Mouse (Mus musculus) MEL (cell line): ENCODE data around the gene Gm17455. TPM values are rescaled to one million over a fixed set of nuclear protein-coding genes. Genes with fewer than 3 reads are reported as not detected.

Source experiments
- DNase-seq: peaks from one replicate; pipeline ENCODE4 v3.0.0; 2011; ENCODE audit warnings: low read depth, low spot score
- H3K27ac ChIP-seq: 2 replicates; pipeline ENCODE4 v1.5.1; 2012; ENCODE audit warnings: low read depth, mild to moderate bottlenecking, control low read depth, low read length, moderate library complexity; ENCODE audit not compliant: control insufficient read depth
- H3K27me3 ChIP-seq, 2 experiments: fragments of 150-350 bp in 1 of 2; sonication (generic) in 1 of 2; 2 replicates each; pipeline ENCODE4 v1.6.1; 2012; ENCODE audit warnings: low read length in 2 of 2, mild to moderate bottlenecking in 2 of 2, improper control_type of control experiment in 1 of 2, moderate library complexity in 1 of 2; ENCODE audit not compliant: insufficient read depth in 2 of 2, control insufficient read depth in 1 of 2
- H3K36me3 ChIP-seq, 2 experiments: 2 replicates each; pipeline ENCODE4 v1.6.1; 2012 to 2014; ENCODE audit warnings: low read length in 2 of 2, improper control_type of control experiment in 1 of 2, inconsistent platforms in 1 of 2, mild to moderate bottlenecking in 1 of 2; ENCODE audit not compliant: insufficient read depth in 2 of 2, control insufficient read depth in 1 of 2
- H3K4me1 ChIP-seq, 2 experiments: fragments of 150-350 bp in 1 of 2; sonication (generic) in 1 of 2; 2 replicates each; pipeline ENCODE4 v1.6.1; 2012; ENCODE audit warnings: low read length in 2 of 2, improper control_type of control experiment in 1 of 2, mild to moderate bottlenecking in 1 of 2; ENCODE audit not compliant: insufficient read depth in 2 of 2, control insufficient read depth in 1 of 2
- H3K4me3 ChIP-seq, 2 experiments: fragments of 150-350 bp in 1 of 2; sonication (generic) in 1 of 2; 2 replicates each; pipeline ENCODE4 v1.5.1; 2012; ENCODE audit warnings: low read depth in 2 of 2, low read length in 2 of 2, mild to moderate bottlenecking in 2 of 2, moderate library complexity in 2 of 2, control low read depth in 1 of 2, improper control_type of control experiment in 1 of 2; ENCODE audit not compliant: control insufficient read depth in 1 of 2, insufficient read depth in 1 of 2
- H3K79me2 ChIP-seq: 2 replicates; pipeline ENCODE4 v1.6.1; 2012; ENCODE audit warnings: mild to moderate bottlenecking, low read length, moderate library complexity; ENCODE audit not compliant: control insufficient read depth, poor library complexity, insufficient read depth
- H3K9ac ChIP-seq: 2 replicates; pipeline ENCODE4 v1.6.1; 2012; ENCODE audit warnings: low read depth, mild to moderate bottlenecking, control low read depth, low read length, moderate library complexity; ENCODE audit not compliant: control insufficient read depth, poor library complexity, severe bottlenecking
- H3K9me3 ChIP-seq: fragments of 150-350 bp; sonication (generic); replicated peaks from 2 replicates; pipeline ENCODE4 v1.6.1; 2012; ENCODE audit warnings: mild to moderate bottlenecking, low read length, improper control_type of control experiment, moderate library complexity; ENCODE audit not compliant: insufficient read depth
- CHD2 ChIP-seq: IDR thresholded peaks from 2 replicates; pipeline ENCODE4 v1.6.1; 2011; ENCODE audit warnings: low read length, improper control_type of control experiment
- CTCF ChIP-seq, 3 experiments: IDR thresholded peaks in 2 of 3; conservative IDR thresholded peaks in 1 of 3; 2 replicates each; pipeline ENCODE4 v1.5.1; 2011 to 2012; ENCODE audit warnings: low read length in 3 of 3, low read depth in 2 of 3, mild to moderate bottlenecking in 2 of 3, improper control_type of control experiment in 1 of 3, inconsistent platforms in 1 of 3, mixed read lengths in 1 of 3, moderate library complexity in 1 of 3; ENCODE audit not compliant: control insufficient read depth in 1 of 3, insufficient read depth in 1 of 3, poor library complexity in 1 of 3, severe bottlenecking in 1 of 3
- EP300 ChIP-seq, 2 experiments: IDR thresholded peaks; 2 replicates each; pipeline ENCODE4 v1.6.1; 2011; ENCODE audit warnings: improper control_type of control experiment in 2 of 2, low read length in 2 of 2, low read depth in 1 of 2, mild to moderate bottlenecking in 1 of 2
- ETS1 ChIP-seq: IDR thresholded peaks from 2 replicates; pipeline ENCODE4 v1.6.1; 2012; ENCODE audit warnings: low read depth, mild to moderate bottlenecking, inconsistent platforms, low read length, improper control_type of control experiment, moderate library complexity
- GATA1 ChIP-seq: IDR thresholded peaks from 2 replicates; pipeline ENCODE4 v1.6.1; 2011; ENCODE audit warnings: low read depth, low read length, improper control_type of control experiment
- HCFC1 ChIP-seq: IDR thresholded peaks from 2 replicates; pipeline ENCODE4 v1.6.1; 2012; ENCODE audit warnings: low read depth, mild to moderate bottlenecking, inconsistent platforms, low read length, improper control_type of control experiment, moderate library complexity
- MAZ ChIP-seq: IDR thresholded peaks from 2 replicates; pipeline ENCODE4 v1.6.1; 2012; ENCODE audit warnings: low read depth, mild to moderate bottlenecking, inconsistent platforms, low read length, improper control_type of control experiment
- MYC ChIP-seq: IDR thresholded peaks from 2 replicates; pipeline ENCODE4 v1.6.1; 2011; ENCODE audit warnings: low read depth, mild to moderate bottlenecking, low read length, improper control_type of control experiment, moderate library complexity
- POLR2A ChIP-seq, 2 experiments: IDR thresholded peaks; 2 replicates each; pipeline ENCODE4 v1.6.1; 2011 to 2012; ENCODE audit warnings: low read length in 2 of 2, mild to moderate bottlenecking in 2 of 2, control low read depth in 1 of 2, improper control_type of control experiment in 1 of 2, low read depth in 1 of 2, moderate library complexity in 1 of 2; ENCODE audit not compliant: control insufficient read depth in 1 of 2, insufficient read depth in 1 of 2, poor library complexity in 1 of 2
- POLR2AphosphoS2 ChIP-seq: IDR thresholded peaks from 2 replicates; pipeline ENCODE4 v1.6.1; 2011; ENCODE audit warnings: low read length, improper control_type of control experiment
- SIN3A ChIP-seq: IDR thresholded peaks from 2 replicates; pipeline ENCODE4 v1.6.1; 2012; ENCODE audit warnings: low read length, improper control_type of control experiment, inconsistent platforms
- TCF12 ChIP-seq: IDR thresholded peaks from 2 replicates; pipeline ENCODE4 v1.6.1; 2014; ENCODE audit warnings: low read depth, mild to moderate bottlenecking, inconsistent platforms, low read length, improper control_type of control experiment, moderate library complexity
- UBTF ChIP-seq: IDR thresholded peaks from 2 replicates; pipeline ENCODE4 v1.6.1; 2012; ENCODE audit warnings: low read depth, mild to moderate bottlenecking, inconsistent platforms, low read length, improper control_type of control experiment, moderate library complexity, borderline replicate concordance; ENCODE audit not compliant: insufficient read depth
- USF1 ChIP-seq: IDR thresholded peaks from 2 replicates; pipeline ENCODE4 v1.6.1; 2014; ENCODE audit warnings: low read depth, mild to moderate bottlenecking, inconsistent platforms, low read length, improper control_type of control experiment, moderate library complexity
- ZC3H11A ChIP-seq: IDR thresholded peaks from 2 replicates; pipeline ENCODE4 v1.6.1; 2012; ENCODE audit warnings: low read depth, mild to moderate bottlenecking, inconsistent platforms, low read length, improper control_type of control experiment
- ZNF384 ChIP-seq: IDR thresholded peaks from 2 replicates; pipeline ENCODE4 v1.6.1; 2012; ENCODE audit warnings: low read depth, mild to moderate bottlenecking, inconsistent platforms, low read length, improper control_type of control experiment
- polyA plus RNA-seq, 2 experiments: library from polyadenylated mRNA; stranded (reverse) in 1 of 2; unstranded in 1 of 2; fragments of >175 nt in 1 of 2; fragments of >200 nt in 1 of 2; gene quantifications; 2 replicates each; pipeline versions ENCODE4 v1.2.1 to v1.2.4; 2012; ENCODE audit warnings: low replicate concordance in 2 of 2, low read depth in 1 of 2; ENCODE audit not compliant: insufficient read length in 2 of 2, insufficient read depth in 1 of 2, missing spikeins in 1 of 2
- total RNA-seq: library from RNA; depleted of rRNA; stranded (reverse); fragments of 300-350 nt; gene quantifications from 2 replicates; pipeline ENCODE4 v1.2.3, GENCODE M21; 2012

Gm17455 gene
- total and polyA plus RNA-seq, 3 experiments: not detected

- Histone ChIP-seq H3K4me1 (no peaks in the 10 kb centered on the region), H3K4me3 (no peak overlapping the region), H3K27me3 (no peaks in the 10 kb centered on the region), H3K27ac (no peak overlapping the region), H3K9ac (no peak overlapping the region), H3K9me3 (no peaks in the 10 kb centered on the region), H3K79me2 (no peaks in the 10 kb centered on the region), H3K36me3 (no peaks in the 10 kb centered on the region)
- TF ChIP-seq CHD2: no peak
- no peak for TF ChIP-seq ETS1
- TF ChIP-seq TCF12: no peak
- no peak for TF ChIP-seq POLR2A (IDR thresholded peaks at IDR 0.05; ENCODE audit: control insufficient read depth in 1 of 2, insufficient read depth in 1 of 2, low read depth in 1 of 2, low read length in 2 of 2, poor library complexity in 1 of 2)
- DNase-seq: no peak
Measured at GRCm38 (mm10) chr10:60357901-60358300, 41.6 kb upstream of the Gm17455 start.

GRCm38 (mm10) chr10:60358776-60359175 lies 40.8 kb upstream of the Gm17455 start:
- H3K79me2 ChIP-seq: no peaks in the 10 kb centered on the region
- H3K9me3 ChIP-seq: no peaks in the 10 kb centered on the region
- no peaks in the 10 kb centered on the region for H3K27me3 ChIP-seq
- H3K4me3 ChIP-seq: no peak overlapping the region
- TF ChIP-seq SIN3A (no peak), USF1 (no peak), ZNF384 (no peak), HCFC1 (no peak)
- H3K36me3 ChIP-seq: no peaks in the 10 kb centered on the region
- H3K9ac ChIP-seq: no peak overlapping the region
- no peaks in the 10 kb centered on the region for H3K4me1 ChIP-seq
- no peak for DNase-seq
- no peak overlapping the region for H3K27ac ChIP-seq

- Histone ChIP-seq H3K4me1 (no peaks in the 10 kb centered on the region), H3K79me2 (no peaks in the 10 kb centered on the region), H3K27ac (no peak overlapping the region), H3K27me3 (no peaks in the 10 kb centered on the region), H3K9me3 (no peaks in the 10 kb centered on the region), H3K9ac (no peak overlapping the region), H3K4me3 (no peak overlapping the region), H3K36me3 (no peaks in the 10 kb centered on the region)
- no peak for DNase-seq
- TF ChIP-seq ETS1 (no peak), ZC3H11A (no peak), MYC (no peak), CTCF (IDR thresholded peaks at IDR 0.05 in 2 of 3, conservative IDR thresholded peaks at IDR 0.05 in 1 of 3; ENCODE audit: control insufficient read depth in 1 of 3, insufficient read depth in 1 of 3, low read depth in 2 of 3, low read length in 3 of 3, poor library complexity in 1 of 3, severe bottlenecking in 1 of 3) (no peak), TCF12 (no peak), MAZ (no peak), UBTF (no peak), POLR2AphosphoS2 (no peak), GATA1 (no peak), EP300 (IDR thresholded peaks at IDR 0.05; ENCODE audit: low read depth in 1 of 2, low read length in 2 of 2) (no peak)
Measured at GRCm38 (mm10) chr10:60361615-60362309, 37.8 kb upstream of the Gm17455 start.
